Mouse (Mus musculus) layer of hippocampus, postnatal 10 days (tissue): Measurements from ENCODE around the gene Rsph3a. TPM values are rescaled to one million over a fixed set of nuclear protein-coding genes. Genes with fewer than 3 reads are reported as not detected.
A peak's percentile ranks its signal among the peaks of the same experiment; 100 is the strongest.

Experiments
- DNase-seq, 2 experiments: peaks; one replicate each; pipeline ENCODE4 v3.0.0; 2021; ENCODE audit warnings: low spot score in 2 of 2
- long read RNA-seq: library from polyadenylated mRNA; stranded (forward); transcript quantifications from one replicate; pipeline ENCODE4 v2.0.0, GENCODE M21; 2023
- total RNA-seq, 2 experiments: library from RNA; stranded (reverse); gene quantifications; 2 replicates each; pipeline ENCODE4 v1.2.3; 2021

Gene Rsph3a
- total RNA-seq: 10 to 100 TPM; 33.2 to 35.0 TPM
- long read RNA-seq, transcript Rsph3a-201 (8 exons, 2,189 nt): major isoform, 53 of 59 reads
- long read RNA-seq, partial matches to known transcripts: 4 of 59 reads
- long read RNA-seq, other reads (novel, unspliced or antisense): 1 of 59 reads

DNA sequence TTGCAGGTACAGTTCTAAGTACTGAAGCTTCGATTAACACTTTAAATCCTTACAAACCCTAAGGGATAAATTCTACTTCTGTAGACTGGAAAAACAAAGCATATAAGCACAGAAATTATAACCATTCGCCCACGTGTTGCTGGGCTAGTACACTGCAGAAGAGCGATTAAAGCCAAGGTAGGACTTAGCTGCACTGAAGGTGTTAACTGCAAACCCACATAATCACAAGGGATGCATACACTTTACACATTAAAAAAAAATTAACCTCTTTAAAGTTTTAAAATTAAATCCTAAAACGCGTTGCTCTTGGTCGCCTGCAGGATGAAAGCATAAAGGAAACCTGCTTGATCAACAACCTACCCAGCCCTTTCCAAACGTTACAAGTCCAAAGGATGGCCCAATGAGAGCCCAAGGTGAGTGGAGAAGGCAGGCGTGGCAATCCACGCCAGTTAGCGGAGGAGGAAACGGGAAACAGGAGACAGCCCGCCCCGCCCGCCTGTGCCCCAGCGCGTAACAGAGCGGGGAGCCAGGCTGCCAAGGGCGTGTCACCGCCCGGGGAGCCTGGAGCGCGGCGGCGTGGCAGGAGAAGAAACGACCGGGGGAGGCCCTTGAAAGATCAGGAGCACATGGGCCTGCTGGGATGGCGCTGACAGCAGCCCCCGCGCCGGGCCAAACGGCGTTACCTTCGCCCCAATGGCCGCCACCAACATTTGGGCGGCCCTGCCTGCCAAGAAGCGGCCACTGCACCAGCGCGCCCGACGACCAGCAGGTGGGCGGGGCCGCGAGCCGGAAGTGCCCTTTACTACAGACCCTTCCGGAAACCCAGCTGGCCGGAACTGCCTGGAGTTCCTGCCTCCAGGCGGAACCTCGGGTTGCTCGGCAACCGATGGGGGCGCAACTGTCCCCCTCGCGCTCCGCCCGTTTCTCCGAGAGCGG, at the start of gene Rsph3a:
Gene Rsph3a (plus strand): TSS at position 498 of the 936 bp plus-strand sequence.
- peak; percentile 75 to 84 for DNase-seq

DNA sequence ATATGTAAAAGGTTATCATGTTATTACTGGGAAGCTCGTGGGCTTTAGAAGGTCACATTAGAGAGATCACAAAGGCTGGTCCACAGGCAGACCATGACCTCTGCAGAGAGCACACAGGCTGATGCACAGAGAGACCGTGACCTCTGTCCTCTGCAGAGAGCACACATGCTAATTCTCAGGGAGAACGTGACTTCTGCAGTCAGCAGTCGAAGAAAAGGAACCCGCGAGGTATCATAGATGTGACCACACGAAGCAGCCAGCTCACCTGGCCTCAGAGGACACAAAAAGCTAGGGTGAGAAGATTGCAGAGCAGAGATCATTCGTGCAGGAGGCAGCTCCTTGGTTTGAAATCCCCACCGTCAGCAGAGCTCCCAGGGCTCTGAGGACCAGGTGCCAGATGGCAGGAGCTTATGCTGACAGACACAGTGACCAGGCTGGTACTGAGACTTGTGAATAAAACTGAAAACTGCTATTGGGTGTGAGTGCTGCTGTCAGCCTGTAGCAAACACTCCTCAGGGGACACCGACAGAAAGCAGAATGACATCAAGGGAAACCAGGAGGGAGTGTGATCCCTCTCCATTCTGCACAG, 49.3 kb upstream of the Rsph3a start:
- no peak for DNase-seq

GRCm38 (mm10) chr17:7897120-7897519, 48.3 kb upstream of the Rsph3a start:
- no peak for DNase-seq

DNA sequence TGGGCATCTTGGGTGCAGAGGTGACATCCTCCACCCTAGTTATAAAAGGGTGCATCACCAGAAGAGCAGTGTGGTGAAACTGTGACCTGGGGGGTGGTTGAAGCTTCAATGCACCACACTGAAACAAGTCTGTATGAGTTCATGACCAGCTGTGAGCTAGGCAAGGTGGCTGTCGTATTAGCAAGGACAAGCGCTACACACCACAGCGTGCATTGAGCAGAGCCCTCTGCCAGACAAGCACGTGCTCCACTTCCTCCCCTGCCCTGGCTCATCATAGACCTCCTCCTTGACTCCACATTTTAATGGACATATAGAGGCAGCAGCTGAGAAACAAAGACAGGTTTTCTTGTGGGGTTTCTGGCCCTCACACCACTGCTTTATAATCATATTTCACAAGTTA, 47.7 kb upstream of the Rsph3a start:
- DNase-seq: no peak

GRCm38 (mm10) chr17:7899233-7899632, 46.2 kb upstream of the Rsph3a start:
- no peak for DNase-seq

- DNase-seq: no peak
Observed at GRCm38 (mm10) chr17:7899961-7900360, 45.5 kb upstream of the Rsph3a start.

DNA sequence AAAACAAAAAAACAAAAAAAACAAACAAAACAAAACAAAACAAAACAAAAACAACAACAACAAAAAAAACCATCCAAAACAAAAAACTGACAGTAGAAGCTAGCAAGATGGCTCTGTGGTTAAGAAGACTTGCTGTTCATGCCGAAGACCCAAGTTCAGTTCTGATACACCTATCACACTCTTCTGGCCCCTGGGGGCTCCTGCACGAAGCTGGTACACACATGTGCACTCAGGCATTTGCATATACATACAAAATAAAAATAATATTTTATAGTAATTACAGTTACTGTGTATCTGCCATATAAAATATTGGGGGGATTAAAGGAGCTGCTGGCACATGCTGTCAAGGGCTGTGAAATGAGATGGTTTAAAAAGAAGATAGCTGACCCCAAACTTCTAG, 43.9 kb upstream of the Rsph3a start:
- DNase-seq: no peak

GRCm38 (mm10) chr17:7902362-7902761, 43.1 kb upstream of the Rsph3a start:
- peak; percentile 34 to 37 for DNase-seq

GRCm38 (mm10) chr17:7904992-7905391, 40.4 kb upstream of the Rsph3a start:
- DNase-seq: no peak

- no peak for DNase-seq
Observed at GRCm38 (mm10) chr17:7905936-7906685, 39.3 kb upstream of the Rsph3a start.

- DNase-seq: no peak
Observed at GRCm38 (mm10) chr17:7914596-7915227, 30.7 kb upstream of the Rsph3a start.

DNA sequence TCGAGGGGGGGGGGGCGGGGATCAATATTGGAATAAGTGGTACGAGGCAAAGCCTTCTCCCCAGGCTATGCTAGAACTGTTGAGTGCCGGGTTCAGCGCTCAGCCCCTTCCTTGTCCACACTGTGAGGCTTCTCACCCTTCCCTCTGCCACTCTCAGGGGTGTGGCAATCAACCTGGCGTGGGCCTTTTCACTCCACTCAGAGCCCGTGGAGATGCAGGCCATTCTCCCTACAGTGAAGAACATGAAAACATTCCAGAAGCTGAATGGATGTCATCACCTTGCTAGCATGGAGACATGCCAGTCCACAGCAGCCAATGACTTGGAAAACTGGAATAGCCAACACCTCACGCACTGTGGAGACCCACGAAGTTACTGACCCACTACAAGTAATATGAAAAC, 29.6 kb upstream of the Rsph3a start:
- no peak for DNase-seq

DNA sequence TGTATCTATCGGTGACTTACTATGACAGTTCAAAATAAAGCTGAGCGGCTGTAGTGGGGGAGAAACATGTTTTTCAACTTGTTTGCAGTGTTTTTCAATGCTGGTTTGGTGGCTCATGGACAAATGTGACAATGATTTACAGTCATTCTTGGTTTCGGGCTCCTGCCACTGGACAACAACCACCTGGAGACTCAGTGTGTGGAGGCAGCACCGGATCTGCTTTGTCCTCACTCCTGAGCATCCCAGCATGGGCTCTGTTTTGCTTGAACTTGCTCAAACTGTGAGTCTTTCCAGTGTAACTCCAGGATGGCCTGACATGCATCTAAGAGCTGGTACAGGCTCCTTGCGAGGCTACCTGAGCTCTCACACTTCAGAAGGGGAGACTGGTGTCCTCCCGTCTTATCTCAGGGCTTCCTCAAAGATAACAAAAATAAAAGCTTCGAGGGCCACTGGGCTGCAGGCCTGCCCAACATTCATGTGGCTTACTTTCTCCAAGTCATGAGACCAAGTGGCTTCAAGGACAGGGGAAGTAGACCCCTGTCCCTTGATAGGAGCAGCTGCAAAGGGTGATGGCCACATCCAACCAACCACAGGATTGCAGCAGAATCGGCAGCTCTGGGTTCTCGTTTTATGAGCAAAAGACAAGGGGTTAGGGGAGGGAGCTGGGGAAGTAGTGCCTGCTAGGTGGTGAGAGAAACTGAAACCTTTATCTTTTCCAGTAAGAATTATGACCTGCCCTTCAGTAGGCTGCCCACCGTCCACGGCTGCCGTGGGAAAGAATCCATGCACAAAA, 28.4 kb upstream of the Rsph3a start:
- no peak for DNase-seq

- no peak for DNase-seq
Observed at GRCm38 (mm10) chr17:7918355-7918754, 27.1 kb upstream of the Rsph3a start.

GRCm38 (mm10) chr17:7919209-7919608, 26.2 kb upstream of the Rsph3a start:
- no peak for DNase-seq

- DNase-seq: no peak
Observed at GRCm38 (mm10) chr17:7922564-7922963, 22.9 kb upstream of the Rsph3a start.

DNA sequence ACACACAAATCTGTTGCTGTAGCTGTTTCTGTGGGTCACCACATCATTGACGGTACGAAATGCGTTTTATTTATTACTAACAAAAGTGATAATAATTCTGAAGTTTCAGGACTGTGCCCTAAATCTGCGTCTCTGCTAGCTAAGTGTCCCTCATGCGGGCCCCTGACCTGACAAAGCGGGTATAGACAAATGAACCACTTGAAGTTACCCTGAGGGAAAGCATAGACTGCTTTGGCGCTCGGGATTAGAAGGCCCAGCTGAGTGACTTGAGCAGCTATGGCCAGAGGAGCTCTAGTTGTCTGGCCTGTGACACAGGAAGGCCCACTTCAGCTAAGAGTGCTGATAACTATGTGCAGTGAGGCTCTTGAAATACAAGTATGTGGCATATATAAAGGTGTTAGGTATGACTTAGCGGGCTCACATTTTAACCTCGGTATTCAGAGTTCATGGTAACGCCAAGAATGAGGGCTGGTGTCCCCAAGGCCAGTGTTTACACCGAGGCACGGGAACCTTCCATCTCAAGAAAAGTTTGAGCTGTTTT, 21.2 kb upstream of the Rsph3a start:
- no peak for DNase-seq

DNA sequence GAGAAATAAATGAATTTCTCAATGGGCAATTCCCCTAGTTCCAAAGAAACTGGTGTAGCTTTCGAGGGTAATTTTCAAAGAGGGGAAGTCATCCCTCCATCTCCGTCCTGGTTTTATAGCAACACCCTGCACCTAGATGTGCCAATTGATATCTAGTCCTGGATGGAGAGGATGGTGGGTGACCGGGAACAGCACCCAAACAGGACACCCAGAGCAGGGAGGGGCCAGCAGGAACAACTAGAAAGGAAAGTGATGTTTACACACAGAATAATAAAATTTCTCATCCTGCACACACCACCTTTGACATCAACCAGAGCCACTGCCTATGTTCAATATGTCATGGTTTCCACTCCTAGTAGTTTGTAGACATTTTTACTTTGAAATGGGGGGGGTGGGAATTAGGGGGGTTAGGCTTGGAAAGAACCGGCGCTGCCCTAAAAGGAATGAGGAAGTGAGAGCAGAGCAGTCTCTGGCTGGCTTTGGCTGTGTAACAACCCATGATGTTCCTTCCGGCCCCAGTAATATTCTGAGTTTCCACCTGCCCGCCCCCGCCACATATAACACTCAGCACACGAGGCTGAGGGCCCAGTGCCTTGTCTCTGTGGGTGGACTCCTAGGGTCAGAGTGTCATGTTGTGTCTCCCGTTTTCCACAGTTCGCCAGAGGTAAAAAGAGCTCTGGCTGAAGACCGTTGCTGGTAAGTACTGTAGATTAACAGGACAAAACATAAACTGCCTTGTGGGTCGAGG, 19.8 kb upstream of the Rsph3a start, which contains the start of gene Tagap:
Gene Tagap (plus strand): TSS at position 588 of the 748 bp plus-strand sequence.
- DNase-seq: no peak
